Mouse (Mus musculus) MEL (cell line): ENCODE results near the gene Edem1. TPM values are rescaled to one million over a fixed set of nuclear protein-coding genes. Genes with fewer than 3 reads are reported as not detected.

Experiments used
- DNase-seq: peaks from one replicate; pipeline ENCODE4 v3.0.0; 2011; ENCODE audit warnings: low read depth, low spot score
- H3K27ac ChIP-seq: 2 replicates; pipeline ENCODE4 v1.5.1; 2012; ENCODE audit warnings: low read depth, mild to moderate bottlenecking, control low read depth, low read length, moderate library complexity; ENCODE audit not compliant: control insufficient read depth
- H3K27me3 ChIP-seq, 2 experiments: fragments of 150-350 bp in 1 of 2; sonication (generic) in 1 of 2; 2 replicates each; pipeline ENCODE4 v1.6.1; 2012; ENCODE audit warnings: low read length in 2 of 2, mild to moderate bottlenecking in 2 of 2, improper control_type of control experiment in 1 of 2, moderate library complexity in 1 of 2; ENCODE audit not compliant: insufficient read depth in 2 of 2, control insufficient read depth in 1 of 2
- H3K36me3 ChIP-seq, 2 experiments: 2 replicates each; pipeline ENCODE4 v1.6.1; 2012 to 2014; ENCODE audit warnings: low read length in 2 of 2, improper control_type of control experiment in 1 of 2, inconsistent platforms in 1 of 2, mild to moderate bottlenecking in 1 of 2; ENCODE audit not compliant: insufficient read depth in 2 of 2, control insufficient read depth in 1 of 2
- H3K4me1 ChIP-seq, 2 experiments: fragments of 150-350 bp in 1 of 2; sonication (generic) in 1 of 2; 2 replicates each; pipeline ENCODE4 v1.6.1; 2012; ENCODE audit warnings: low read length in 2 of 2, improper control_type of control experiment in 1 of 2, mild to moderate bottlenecking in 1 of 2; ENCODE audit not compliant: insufficient read depth in 2 of 2, control insufficient read depth in 1 of 2
- H3K4me3 ChIP-seq, 2 experiments: fragments of 150-350 bp in 1 of 2; sonication (generic) in 1 of 2; 2 replicates each; pipeline ENCODE4 v1.5.1; 2012; ENCODE audit warnings: low read depth in 2 of 2, low read length in 2 of 2, mild to moderate bottlenecking in 2 of 2, moderate library complexity in 2 of 2, control low read depth in 1 of 2, improper control_type of control experiment in 1 of 2; ENCODE audit not compliant: control insufficient read depth in 1 of 2, insufficient read depth in 1 of 2
- H3K79me2 ChIP-seq: 2 replicates; pipeline ENCODE4 v1.6.1; 2012; ENCODE audit warnings: mild to moderate bottlenecking, low read length, moderate library complexity; ENCODE audit not compliant: control insufficient read depth, poor library complexity, insufficient read depth
- H3K9ac ChIP-seq: 2 replicates; pipeline ENCODE4 v1.6.1; 2012; ENCODE audit warnings: low read depth, mild to moderate bottlenecking, control low read depth, low read length, moderate library complexity; ENCODE audit not compliant: control insufficient read depth, poor library complexity, severe bottlenecking
- H3K9me3 ChIP-seq: fragments of 150-350 bp; sonication (generic); replicated peaks from 2 replicates; pipeline ENCODE4 v1.6.1; 2012; ENCODE audit warnings: mild to moderate bottlenecking, low read length, improper control_type of control experiment, moderate library complexity; ENCODE audit not compliant: insufficient read depth
- BHLHE40 ChIP-seq: IDR thresholded peaks from 2 replicates; pipeline ENCODE4 v1.6.1; 2012; ENCODE audit warnings: low read depth, mild to moderate bottlenecking, inconsistent platforms, low read length, improper control_type of control experiment, borderline replicate concordance
- CHD1 ChIP-seq: IDR thresholded peaks from 2 replicates; pipeline ENCODE4 v1.6.1; 2012; ENCODE audit warnings: low read depth, mild to moderate bottlenecking, inconsistent platforms, low read length, improper control_type of control experiment
- CHD2 ChIP-seq: IDR thresholded peaks from 2 replicates; pipeline ENCODE4 v1.6.1; 2011; ENCODE audit warnings: low read length, improper control_type of control experiment
- E2F4 ChIP-seq: IDR thresholded peaks from 2 replicates; pipeline ENCODE4 v1.6.1; 2011; ENCODE audit warnings: low read depth, low read length, improper control_type of control experiment, borderline replicate concordance
- EP300 ChIP-seq, 2 experiments: IDR thresholded peaks; 2 replicates each; pipeline ENCODE4 v1.6.1; 2011; ENCODE audit warnings: improper control_type of control experiment in 2 of 2, low read length in 2 of 2, low read depth in 1 of 2, mild to moderate bottlenecking in 1 of 2
- GATA1 ChIP-seq: IDR thresholded peaks from 2 replicates; pipeline ENCODE4 v1.6.1; 2011; ENCODE audit warnings: low read depth, low read length, improper control_type of control experiment
- HCFC1 ChIP-seq: IDR thresholded peaks from 2 replicates; pipeline ENCODE4 v1.6.1; 2012; ENCODE audit warnings: low read depth, mild to moderate bottlenecking, inconsistent platforms, low read length, improper control_type of control experiment, moderate library complexity
- JUND ChIP-seq: IDR thresholded peaks from 2 replicates; pipeline ENCODE4 v1.6.1; 2011; ENCODE audit warnings: low read depth, mild to moderate bottlenecking, improper control_type of control experiment, low read length
- KAT2A ChIP-seq: conservative IDR thresholded peaks from 2 replicates; pipeline ENCODE4 v1.6.1; 2012; ENCODE audit warnings: low read depth, low read length, improper control_type of control experiment, inconsistent platforms
- MAX ChIP-seq: IDR thresholded peaks from 2 replicates; pipeline ENCODE4 v1.6.1; 2011; ENCODE audit warnings: low read length, improper control_type of control experiment
- MAZ ChIP-seq: IDR thresholded peaks from 2 replicates; pipeline ENCODE4 v1.6.1; 2012; ENCODE audit warnings: low read depth, mild to moderate bottlenecking, inconsistent platforms, low read length, improper control_type of control experiment
- MXI1 ChIP-seq: IDR thresholded peaks from 2 replicates; pipeline ENCODE4 v1.6.1; 2011; ENCODE audit warnings: mild to moderate bottlenecking, low read depth, low read length, improper control_type of control experiment
- MYB ChIP-seq: IDR thresholded peaks from 2 replicates; pipeline ENCODE4 v1.6.1; 2011; ENCODE audit warnings: mild to moderate bottlenecking, low read depth, low read length, improper control_type of control experiment
- MYC ChIP-seq: IDR thresholded peaks from 2 replicates; pipeline ENCODE4 v1.6.1; 2011; ENCODE audit warnings: low read depth, mild to moderate bottlenecking, low read length, improper control_type of control experiment, moderate library complexity
- NRF1 ChIP-seq: IDR thresholded peaks from 2 replicates; pipeline ENCODE4 v1.6.1; 2014; ENCODE audit warnings: low read depth, mild to moderate bottlenecking, inconsistent platforms, low read length, improper control_type of control experiment, moderate library complexity; ENCODE audit not compliant: poor library complexity, insufficient read depth, severe bottlenecking
- POLR2AphosphoS2 ChIP-seq: IDR thresholded peaks from 2 replicates; pipeline ENCODE4 v1.6.1; 2011; ENCODE audit warnings: low read length, improper control_type of control experiment
- RAD21 ChIP-seq: IDR thresholded peaks from 2 replicates; pipeline ENCODE4 v1.6.1; 2011; ENCODE audit warnings: mild to moderate bottlenecking, low read depth, low read length, improper control_type of control experiment
- SIN3A ChIP-seq: IDR thresholded peaks from 2 replicates; pipeline ENCODE4 v1.6.1; 2012; ENCODE audit warnings: low read length, improper control_type of control experiment, inconsistent platforms
- SMC3 ChIP-seq: IDR thresholded peaks from 2 replicates; pipeline ENCODE4 v1.6.1; 2011; ENCODE audit warnings: low read depth, low read length, improper control_type of control experiment
- TBP ChIP-seq: IDR thresholded peaks from 2 replicates; pipeline ENCODE4 v1.8.0; 2011; ENCODE audit warnings: low read depth, low read length, improper control_type of control experiment
- TCF12 ChIP-seq: IDR thresholded peaks from 2 replicates; pipeline ENCODE4 v1.6.1; 2014; ENCODE audit warnings: low read depth, mild to moderate bottlenecking, inconsistent platforms, low read length, improper control_type of control experiment, moderate library complexity
- UBTF ChIP-seq: IDR thresholded peaks from 2 replicates; pipeline ENCODE4 v1.6.1; 2012; ENCODE audit warnings: low read depth, mild to moderate bottlenecking, inconsistent platforms, low read length, improper control_type of control experiment, moderate library complexity, borderline replicate concordance; ENCODE audit not compliant: insufficient read depth
- USF1 ChIP-seq: IDR thresholded peaks from 2 replicates; pipeline ENCODE4 v1.6.1; 2014; ENCODE audit warnings: low read depth, mild to moderate bottlenecking, inconsistent platforms, low read length, improper control_type of control experiment, moderate library complexity
- polyA plus RNA-seq, 2 experiments: library from polyadenylated mRNA; stranded (reverse) in 1 of 2; unstranded in 1 of 2; fragments of >175 nt in 1 of 2; fragments of >200 nt in 1 of 2; gene quantifications; 2 replicates each; pipeline versions ENCODE4 v1.2.1 to v1.2.4; 2012; ENCODE audit warnings: low replicate concordance in 2 of 2, low read depth in 1 of 2; ENCODE audit not compliant: insufficient read length in 2 of 2, insufficient read depth in 1 of 2, missing spikeins in 1 of 2
- total RNA-seq: library from RNA; depleted of rRNA; stranded (reverse); fragments of 300-350 nt; gene quantifications from 2 replicates; pipeline ENCODE4 v1.2.3, GENCODE M21; 2012

The Edem1 gene
- total and polyA plus RNA-seq, 3 experiments, result 10.8 to 17.9 TPM; not detected in 1

DNA sequence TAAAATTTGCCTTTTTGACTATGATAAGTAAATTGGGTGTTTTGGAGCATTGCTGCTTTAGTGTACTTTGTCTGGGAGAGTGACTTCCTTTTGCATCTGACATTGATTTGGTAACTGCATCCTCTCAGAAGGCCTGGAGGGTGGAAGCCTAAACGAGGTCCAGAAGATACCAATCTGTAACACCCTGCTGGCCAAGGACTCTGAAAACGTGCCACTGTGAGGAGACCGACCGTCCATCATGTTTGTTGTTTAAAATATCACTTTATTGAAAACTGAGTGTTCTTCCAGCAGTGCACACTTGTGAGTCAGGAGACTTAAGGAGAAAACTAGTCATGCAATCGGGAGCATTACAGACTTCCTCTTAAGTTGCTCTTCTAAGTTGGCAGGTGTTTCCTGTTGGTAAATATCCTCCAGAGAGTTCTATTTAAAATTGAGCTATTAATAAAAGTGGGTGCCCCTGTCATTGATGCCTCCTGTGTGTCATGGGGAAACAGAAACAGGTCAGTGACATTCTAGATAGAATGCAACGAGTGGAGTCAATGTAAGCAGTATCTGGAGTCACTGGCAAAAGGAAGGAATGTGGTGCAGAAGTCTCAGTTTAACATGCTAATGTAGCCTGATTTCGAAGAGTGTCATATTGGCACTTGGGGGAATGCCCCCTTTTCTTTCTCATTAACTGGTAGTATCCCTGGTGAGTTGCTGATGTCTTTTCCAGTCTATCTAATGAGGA, 3.5 kb upstream of the Edem1 start:
- H3K4me3 ChIP-seq, result no peak overlapping the region
- peaks cover 2 to 12% of the 10 kb centered on the region in 2 experiments; a peak in 3 of 4 replicates for H3K36me3 ChIP-seq
- no peak overlapping the region for H3K27ac ChIP-seq
- H3K9ac ChIP-seq, result no peak overlapping the region
- H3K4me1 ChIP-seq, result peaks cover 0 to 8% of the 10 kb centered on the region in 2 experiments; a peak in 3 of 4 replicates
- H3K27me3 ChIP-seq, result no peaks in the 10 kb centered on the region
- TF ChIP-seq MXI1 (no peak), E2F4 (no peak), CHD2 (no peak), SIN3A (no peak), POLR2AphosphoS2 (no peak), UBTF (no peak), TCF12 (no peak), KAT2A (no peak), MAZ (no peak), GATA1 (no peak), NRF1 (no peak), MAX (no peak), TBP (no peak), HCFC1 (no peak), MYC (no peak)
- H3K9me3 ChIP-seq, result no peaks in the 10 kb centered on the region
- H3K79me2 ChIP-seq, result peaks cover 13% of the 10 kb centered on the region
- no peak for DNase-seq

DNA sequence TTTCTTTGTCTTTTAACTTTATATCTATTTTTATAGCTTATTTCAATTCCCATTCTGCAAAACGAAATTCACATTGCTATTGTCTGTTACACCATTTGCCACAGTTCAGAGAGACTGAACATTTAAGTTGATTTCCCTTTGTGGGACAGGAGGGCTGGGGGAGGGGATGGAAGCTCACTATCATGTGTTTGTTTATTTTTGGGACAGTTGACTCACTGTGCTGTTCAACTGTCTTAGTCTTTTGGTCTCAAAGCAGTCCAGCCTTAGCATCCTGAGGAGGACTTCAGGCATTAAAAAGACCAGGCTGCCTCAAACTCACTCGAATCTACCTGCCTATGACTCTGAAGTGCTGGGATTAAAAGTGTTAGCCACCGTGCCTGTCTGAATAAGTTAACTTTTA, 2.4 kb upstream of the Edem1 start:
- peaks cover 13% of the 10 kb centered on the region for H3K79me2 ChIP-seq
- H3K9me3 ChIP-seq, result no peaks in the 10 kb centered on the region
- no peak for DNase-seq
- H3K27ac ChIP-seq, result no peak overlapping the region
- TF ChIP-seq POLR2AphosphoS2 (no peak), USF1 (no peak), EP300 (IDR thresholded peaks at IDR 0.05; ENCODE audit: low read depth in 1 of 2, low read length in 2 of 2) (no peak), UBTF (no peak), MYB (no peak), E2F4 (no peak), TCF12 (no peak), CHD1 (no peak), KAT2A (no peak), JUND (no peak), SMC3 (no peak), GATA1 (no peak), BHLHE40 (no peak), RAD21 (no peak), HCFC1 (no peak), NRF1 (no peak), MAZ (no peak)
- H3K36me3 ChIP-seq, result peaks cover 6 to 12% of the 10 kb centered on the region in 2 experiments
- no peaks in the 10 kb centered on the region for H3K27me3 ChIP-seq
- no peak overlapping the region for H3K4me3 ChIP-seq
- H3K9ac ChIP-seq, result no peak overlapping the region
- H3K4me1 ChIP-seq, result peaks cover 1 to 14% of the 10 kb centered on the region in 2 experiments; a peak in 3 of 4 replicates
